Comparison of ENCODE assay signal across 8 mouse cellular contexts in genomic region chr4:108834115-108834970, GRCm38 (mm10). TPM values are rescaled to one million over a fixed set of nuclear protein-coding genes. Genes with fewer than 3 reads are reported as not detected.
DNase-seq lines count a peak whose midpoint lies in the region; ATAC-seq and TF ChIP-seq lines count a peak whose summit lies in the region.

Gene Txndc12 (plus strand): TSS chr4:108834601.

- no peaks in the 10 kb centered on the region for H3K9me3 ChIP-seq in hindbrain, embryonic 12.5 days (replicated peaks)

- in situ Hi-C loops in Patski (cut with MboI; ENCODE audit: low pct_unique_long_range_greater_than_20kb) = no loop called here

- peak within 1 kb of the TSS; percentile 84 for H3K4me2 ChIP-seq in hindbrain, embryonic 12.5 days (replicated peaks)

- no peak for TF ChIP-seq CTCF in Patski (IDR thresholded peaks at IDR 0.05)

- peak; percentile 58 for ATAC-seq in Patski
- ATAC-seq in hindbrain, embryonic 12.5 days (ENCODE audit: low FRiP score) = peak; percentile 81

- H3K27me3 ChIP-seq in Patski = no peaks in the 10 kb centered on the region
- H3K27me3 ChIP-seq in hindbrain, embryonic 12.5 days = no peaks in the 10 kb centered on the region

- DNase-seq in Patski (ENCODE audit: low read depth, low spot score) = no peak
- peak; percentile 87 to 91 for DNase-seq in cerebellum, postnatal 10 days
- peak; percentile 79 to 82 for DNase-seq in frontal cortex, postnatal 10 days (ENCODE audit: low spot score in 2 of 2)
- DNase-seq in layer of hippocampus, postnatal 14 days (ENCODE audit: low spot score in 2 of 2) = peak; percentile 81 to 90
- DNase-seq in lung, postnatal 14 days = peak; percentile 84
- peak; percentile 68 for DNase-seq in retina, adult 2 months (ENCODE audit: low read depth, low spot score)
- DNase-seq in thymus, postnatal 36 days = peak; percentile 77 to 82

- WGBS in hindbrain, embryonic 12.5 days = under 1% methylated on average over 34 of the region's 34 CpGs

- CTCF ChIA-PET in Patski (lab: Charles Lee) = no interaction called here

- H3K4me1 ChIP-seq in hindbrain, embryonic 12.5 days = peaks cover 32% of the 10 kb centered on the region

- peak within 1 kb of the TSS; percentile 88 for H3K4me3 ChIP-seq in hindbrain, embryonic 12.5 days

- peak within 1 kb of the TSS; percentile 97 for H3K9ac ChIP-seq in hindbrain, embryonic 12.5 days

- H3K36me3 ChIP-seq in hindbrain, embryonic 12.5 days = peaks cover 13% of the 10 kb centered on the region

- POLR2A ChIA-PET in Patski (lab: Charles Lee) = interaction anchor here (0.6 to 0.8 kb wide), 3 partner anchors 13 to 808 kb away, joined by 3 read pairs; partner anchors contain the start of gene Kti12

- peak within 1 kb of the TSS; percentile 99 for H3K27ac ChIP-seq in hindbrain, embryonic 12.5 days

RNA-seq across cellular contexts. Expression of gene Txndc12, which starts in this region (rescaled TPM):
- 80.4 TPM for polyA plus RNA-seq in Patski (2021)
- 97.2 and 103 TPM in 2 replicates for polyA plus RNA-seq in hindbrain, embryonic 12.5 days (2016; fragmentation: Nextera tagmentation; extraction: Ambion mirVana)
- total RNA-seq in layer of hippocampus, postnatal 14 days (2021) = 10 to 100 TPM; 38.8 to 38.9 TPM
